Mouse (Mus musculus): ENCODE data around the gene Cd24a. TPM values are rescaled to one million over a fixed set of nuclear protein-coding genes. Genes with fewer than 3 reads are reported as not detected.

Gene Cd24a
- polyA plus RNA-seq, 1 experiment = 186 TPM

GRCm38 (mm10) chr10:43624362-43624761, 46.3 kb downstream of the Cd24a start:
- peak; percentile 15 for DNase-seq
- H3K4me3 ChIP-seq (ENCODE audit: insufficient read depth, low read depth, low read length) = no peak overlapping the region
- no peak for TF ChIP-seq CTCF (conservative IDR thresholded peaks at IDR 0.05; ENCODE audit: insufficient read depth, insufficient read length, low read depth, low read length)
- TF ChIP-seq POLR2A (IDR thresholded peaks at IDR 0.05; ENCODE audit: low read depth, low read length) = no peak
- no peaks in the 10 kb centered on the region; the same call in 1 of the 2 replicates for H3K4me1 ChIP-seq (ENCODE audit: control insufficient read depth, insufficient read depth, low read length)
- H3K36me3 ChIP-seq (ENCODE audit: control insufficient read depth, insufficient read depth, low read length) = no peaks in the 10 kb centered on the region
- no peaks in the 10 kb centered on the region for H3K27me3 ChIP-seq (replicated peaks; ENCODE audit: control insufficient read depth, insufficient read depth, low read length)
- 66% methylated on average over 5 of the region's 5 CpGs for WGBS
- H3K27ac ChIP-seq (ENCODE audit: insufficient read depth, low read depth, low read length) = no peak overlapping the region

- Histone ChIP-seq H3K27ac (ENCODE audit: insufficient read depth, low read depth, low read length) (no peak overlapping the region), H3K27me3 (replicated peaks; ENCODE audit: control insufficient read depth, insufficient read depth, low read length) (no peaks in the 10 kb centered on the region), H3K4me1 (ENCODE audit: control insufficient read depth, insufficient read depth, low read length) (no peaks in the 10 kb centered on the region; the same call in 1 of the 2 replicates), H3K36me3 (ENCODE audit: control insufficient read depth, insufficient read depth, low read length) (no peaks in the 10 kb centered on the region), H3K4me3 (ENCODE audit: insufficient read depth, low read depth, low read length) (no peak overlapping the region)
- TF ChIP-seq CTCF (conservative IDR thresholded peaks at IDR 0.05; ENCODE audit: insufficient read depth, insufficient read length, low read depth, low read length) (no peak), POLR2A (IDR thresholded peaks at IDR 0.05; ENCODE audit: low read depth, low read length) (no peak)
- DNase-seq = no peak
- WGBS = 72% methylated on average over 2 of the region's 2 CpGs
Measured at GRCm38 (mm10) chr10:43624791-43625398, 46.8 kb downstream of the Cd24a start.

- no peak for DNase-seq
- WGBS = 64% methylated on average over 2 of the region's 2 CpGs
- Histone ChIP-seq H3K4me1 (ENCODE audit: control insufficient read depth, insufficient read depth, low read length) (no peaks in the 10 kb centered on the region; the same call in 1 of the 2 replicates), H3K27me3 (replicated peaks; ENCODE audit: control insufficient read depth, insufficient read depth, low read length) (no peaks in the 10 kb centered on the region), H3K36me3 (ENCODE audit: control insufficient read depth, insufficient read depth, low read length) (no peaks in the 10 kb centered on the region), H3K27ac (ENCODE audit: insufficient read depth, low read depth, low read length) (no peak overlapping the region), H3K4me3 (ENCODE audit: insufficient read depth, low read depth, low read length) (no peak overlapping the region)
- TF ChIP-seq CTCF (conservative IDR thresholded peaks at IDR 0.05; ENCODE audit: insufficient read depth, insufficient read length, low read depth, low read length) = no peak
- no peak for TF ChIP-seq POLR2A (IDR thresholded peaks at IDR 0.05; ENCODE audit: low read depth, low read length)
Measured at GRCm38 (mm10) chr10:43625578-43625977, 47.5 kb downstream of the Cd24a start.

- WGBS = 38% methylated on average over 5 of the region's 5 CpGs
- H3K4me1 ChIP-seq (ENCODE audit: control insufficient read depth, insufficient read depth, low read length) = no peaks in the 10 kb centered on the region; the same call in 1 of the 2 replicates
- H3K36me3 ChIP-seq (ENCODE audit: control insufficient read depth, insufficient read depth, low read length) = no peaks in the 10 kb centered on the region
- no peaks in the 10 kb centered on the region for H3K27me3 ChIP-seq (replicated peaks; ENCODE audit: control insufficient read depth, insufficient read depth, low read length)
- no peak for TF ChIP-seq POLR2A (IDR thresholded peaks at IDR 0.05; ENCODE audit: low read depth, low read length)
- H3K4me3 ChIP-seq (ENCODE audit: insufficient read depth, low read depth, low read length) = no peak overlapping the region
- peak; percentile 33 for DNase-seq
- H3K27ac ChIP-seq (ENCODE audit: insufficient read depth, low read depth, low read length) = no peak overlapping the region
Measured at GRCm38 (mm10) chr10:43629216-43629615, 51.1 kb downstream of the Cd24a start.

GRCm38 (mm10) chr10:43629857-43630256, 51.8 kb downstream of the Cd24a start:
- Histone ChIP-seq H3K36me3 (ENCODE audit: control insufficient read depth, insufficient read depth, low read length) (no peaks in the 10 kb centered on the region), H3K27ac (ENCODE audit: insufficient read depth, low read depth, low read length) (no peak overlapping the region), H3K4me1 (ENCODE audit: control insufficient read depth, insufficient read depth, low read length) (peaks cover 3% of the 10 kb centered on the region; the same call in 1 of the 2 replicates), H3K27me3 (replicated peaks; ENCODE audit: control insufficient read depth, insufficient read depth, low read length) (no peaks in the 10 kb centered on the region), H3K4me3 (ENCODE audit: insufficient read depth, low read depth, low read length) (no peak overlapping the region)
- no peak for DNase-seq
- TF ChIP-seq POLR2A (IDR thresholded peaks at IDR 0.05; ENCODE audit: low read depth, low read length) = no peak
- no peak for TF ChIP-seq CTCF (conservative IDR thresholded peaks at IDR 0.05; ENCODE audit: insufficient read depth, insufficient read length, low read depth, low read length)

GRCm38 (mm10) chr10:43630634-43631033, 52.5 kb downstream of the Cd24a start:
- no peaks in the 10 kb centered on the region for H3K27me3 ChIP-seq (replicated peaks; ENCODE audit: control insufficient read depth, insufficient read depth, low read length)
- WGBS = 76% methylated on average over 4 of the region's 4 CpGs
- peaks cover 4% of the 10 kb centered on the region; the same call in 1 of the 2 replicates for H3K4me1 ChIP-seq (ENCODE audit: control insufficient read depth, insufficient read depth, low read length)
- no peaks in the 10 kb centered on the region for H3K36me3 ChIP-seq (ENCODE audit: control insufficient read depth, insufficient read depth, low read length)
- H3K4me3 ChIP-seq (ENCODE audit: insufficient read depth, low read depth, low read length) = no peak overlapping the region
- no peak for TF ChIP-seq POLR2A (IDR thresholded peaks at IDR 0.05; ENCODE audit: low read depth, low read length)
- TF ChIP-seq CTCF (conservative IDR thresholded peaks at IDR 0.05; ENCODE audit: insufficient read depth, insufficient read length, low read depth, low read length) = no peak
- no peak overlapping the region for H3K27ac ChIP-seq (ENCODE audit: insufficient read depth, low read depth, low read length)
- DNase-seq = no peak

GRCm38 (mm10) chr10:43631049-43631448, 53.0 kb downstream of the Cd24a start:
- Histone ChIP-seq H3K36me3 (ENCODE audit: control insufficient read depth, insufficient read depth, low read length) (no peaks in the 10 kb centered on the region), H3K4me1 (ENCODE audit: control insufficient read depth, insufficient read depth, low read length) (peaks cover 4% of the 10 kb centered on the region; the same call in 1 of the 2 replicates), H3K27me3 (replicated peaks; ENCODE audit: control insufficient read depth, insufficient read depth, low read length) (no peaks in the 10 kb centered on the region), H3K4me3 (ENCODE audit: insufficient read depth, low read depth, low read length) (no peak overlapping the region), H3K27ac (ENCODE audit: insufficient read depth, low read depth, low read length) (no peak overlapping the region)
- TF ChIP-seq CTCF (conservative IDR thresholded peaks at IDR 0.05; ENCODE audit: insufficient read depth, insufficient read length, low read depth, low read length) (no peak), POLR2A (IDR thresholded peaks at IDR 0.05; ENCODE audit: low read depth, low read length) (no peak)
- DNase-seq = no peak
